Mouse (Mus musculus): ENCODE measurements around the gene 4933428G20Rik. TPM values are rescaled to one million over a fixed set of nuclear protein-coding genes. Genes with fewer than 3 reads are reported as not detected.

4933428G20Rik gene
- polyA plus RNA-seq, 1 experiment from 2014 or later = 1.4 TPM

GRCm38 (mm10) chr11:97469828-97470227 is 30.3 kb downstream of the 4933428G20Rik start:
- WGBS (ENCODE audit: insufficient replicate concordance) = 95% methylated on average over 7 of the region's 7 CpGs
- no peak overlapping the region for H3K9ac ChIP-seq
- peaks cover 100% of the 10 kb centered on the region for H3K36me3 ChIP-seq

GRCm38 (mm10) chr11:97468639-97469287 is 31.4 kb downstream of the 4933428G20Rik start:
- Histone ChIP-seq H3K27me3 (replicated peaks) (no peaks in the 10 kb centered on the region), H3K9me3 (replicated peaks) (no peaks in the 10 kb centered on the region), H3K36me3 (peaks cover 100% of the 10 kb centered on the region), H3K4me2 (no peak overlapping the region), H3K9ac (no peak overlapping the region), H3K4me3 (no peak overlapping the region), H3K4me1 (peaks cover 16% of the 10 kb centered on the region), H3K27ac (peak overlapping the region; percentile 37)
- WGBS (ENCODE audit: insufficient replicate concordance) = 53% methylated on average over 14 of the region's 14 CpGs
- ATAC-seq = peak; percentile 48

More at GRCm38 (mm10) chr11:97469828-97470227, 30.3 kb downstream of the 4933428G20Rik start:
- Histone ChIP-seq H3K9me3 (replicated peaks) (no peaks in the 10 kb centered on the region), H3K27me3 (replicated peaks) (no peaks in the 10 kb centered on the region), H3K4me3 (no peak overlapping the region), H3K4me1 (peaks cover 16% of the 10 kb centered on the region), H3K4me2 (no peak overlapping the region), H3K27ac (no peak overlapping the region)
- no peak for ATAC-seq

GRCm38 (mm10) chr11:97466444-97467160 is 33.5 kb downstream of the 4933428G20Rik start:
- peaks cover 16% of the 10 kb centered on the region for H3K4me1 ChIP-seq
- no peaks in the 10 kb centered on the region for H3K9me3 ChIP-seq (replicated peaks)
- no peaks in the 10 kb centered on the region for H3K27me3 ChIP-seq (replicated peaks)
- WGBS (ENCODE audit: insufficient replicate concordance) = 87% methylated on average over 10 of the region's 10 CpGs
- peaks cover 100% of the 10 kb centered on the region for H3K36me3 ChIP-seq
- H3K4me2 ChIP-seq = no peak overlapping the region
- H3K9ac ChIP-seq = no peak overlapping the region
- no peak overlapping the region for H3K4me3 ChIP-seq
- H3K27ac ChIP-seq = no peak overlapping the region
- ATAC-seq = no peak

GRCm38 (mm10) chr11:97465957-97466356 is 34.2 kb downstream of the 4933428G20Rik start:
- Histone ChIP-seq H3K27me3 (replicated peaks) (no peaks in the 10 kb centered on the region), H3K9ac (no peak overlapping the region), H3K4me1 (peaks cover 16% of the 10 kb centered on the region), H3K9me3 (replicated peaks) (no peaks in the 10 kb centered on the region), H3K4me3 (no peak overlapping the region), H3K4me2 (no peak overlapping the region), H3K36me3 (peaks cover 100% of the 10 kb centered on the region), H3K27ac (no peak overlapping the region)
- WGBS (ENCODE audit: insufficient replicate concordance) = 90% methylated on average over 12 of the region's 12 CpGs
- ATAC-seq = no peak

GRCm38 (mm10) chr11:97463991-97464390 is 36.1 kb downstream of the 4933428G20Rik start:
- Histone ChIP-seq H3K27ac (no peak overlapping the region), H3K4me1 (peaks cover 16% of the 10 kb centered on the region), H3K9ac (no peak overlapping the region), H3K9me3 (replicated peaks) (no peaks in the 10 kb centered on the region), H3K4me3 (no peak overlapping the region), H3K27me3 (replicated peaks) (no peaks in the 10 kb centered on the region), H3K4me2 (no peak overlapping the region), H3K36me3 (peaks cover 100% of the 10 kb centered on the region)
- 93% methylated on average over 4 of the region's 4 CpGs for WGBS (ENCODE audit: insufficient replicate concordance)
- ATAC-seq = no peak

GRCm38 (mm10) chr11:97463166-97463565 is 37.0 kb downstream of the 4933428G20Rik start:
- peaks cover 10% of the 10 kb centered on the region for H3K4me1 ChIP-seq
- no peaks in the 10 kb centered on the region for H3K27me3 ChIP-seq (replicated peaks)
- no peak overlapping the region for H3K4me2 ChIP-seq
- peaks cover 100% of the 10 kb centered on the region for H3K36me3 ChIP-seq
- no peak overlapping the region for H3K27ac ChIP-seq
- no peak for ATAC-seq
- 76% methylated on average over 33 of the region's 33 CpGs for WGBS (ENCODE audit: insufficient replicate concordance)
- H3K9me3 ChIP-seq (replicated peaks) = no peaks in the 10 kb centered on the region
- no peak overlapping the region for H3K4me3 ChIP-seq
- H3K9ac ChIP-seq = no peak overlapping the region

- Histone ChIP-seq H3K36me3 (peaks cover 100% of the 10 kb centered on the region), H3K4me3 (no peak overlapping the region), H3K4me2 (no peak overlapping the region), H3K4me1 (0 out of 2 replicates have a peak, but pooled peaks cover 5% of the 10 kb centered on the region), H3K9ac (no peak overlapping the region), H3K9me3 (replicated peaks) (no peaks in the 10 kb centered on the region), H3K27ac (no peak overlapping the region), H3K27me3 (replicated peaks) (no peaks in the 10 kb centered on the region)
- WGBS (ENCODE audit: insufficient replicate concordance) = 86% methylated on average over 6 of the region's 6 CpGs
- ATAC-seq = no peak
These were observed 37.6 kb downstream of the 4933428G20Rik start for GRCm38 (mm10) chr11:97462538-97462937.

GRCm38 (mm10) chr11:97461307-97461820 is 38.8 kb downstream of the 4933428G20Rik start:
- 0 out of 2 replicates have a peak, but pooled peaks have one; percentile 17 for ATAC-seq
- H3K4me1 ChIP-seq = no peaks in the 10 kb centered on the region
- H3K9ac ChIP-seq = no peak overlapping the region

GRCm38 (mm10) chr11:97457120-97457519 is 43.0 kb downstream of the 4933428G20Rik start:
- Histone ChIP-seq H3K4me3 (no peak overlapping the region), H3K27me3 (replicated peaks) (no peaks in the 10 kb centered on the region), H3K9ac (no peak overlapping the region), H3K4me2 (no peak overlapping the region), H3K27ac (no peak overlapping the region), H3K36me3 (peaks cover 100% of the 10 kb centered on the region), H3K4me1 (peaks cover 22% of the 10 kb centered on the region; the same call in 1 of the 2 replicates), H3K9me3 (replicated peaks) (no peaks in the 10 kb centered on the region)
- no peak for ATAC-seq
- WGBS (ENCODE audit: insufficient replicate concordance) = 80% methylated on average over 4 of the region's 4 CpGs

More at GRCm38 (mm10) chr11:97461307-97461820, 38.8 kb downstream of the 4933428G20Rik start:
- no peaks in the 10 kb centered on the region for H3K9me3 ChIP-seq (replicated peaks)
- H3K4me3 ChIP-seq = no peak overlapping the region
- whole genome bisulfite sequencing (ENCODE audit: insufficient replicate concordance) = 87% methylated on average over 3 of the region's 3 CpGs
- H3K27ac ChIP-seq = no peak overlapping the region
- H3K4me2 ChIP-seq = no peak overlapping the region
- peaks cover 100% of the 10 kb centered on the region for H3K36me3 ChIP-seq
- no peaks in the 10 kb centered on the region for H3K27me3 ChIP-seq (replicated peaks)

GRCm38 (mm10) chr11:97451625-97452024 is 48.5 kb downstream of the 4933428G20Rik start:
- no peak overlapping the region for H3K27ac ChIP-seq
- H3K4me1 ChIP-seq = peaks cover 76% of the 10 kb centered on the region
- no peaks in the 10 kb centered on the region for H3K27me3 ChIP-seq (replicated peaks)
- no peaks in the 10 kb centered on the region for H3K9me3 ChIP-seq (replicated peaks)
- no peak for ATAC-seq
- 95% methylated on average over 15 of the region's 15 CpGs for WGBS (ENCODE audit: insufficient replicate concordance)
- H3K4me2 ChIP-seq = no peak overlapping the region
- no peak overlapping the region for H3K9ac ChIP-seq
- no peak overlapping the region for H3K4me3 ChIP-seq
- H3K36me3 ChIP-seq = peaks cover 100% of the 10 kb centered on the region

- Histone ChIP-seq H3K4me2 (peak overlapping the region; percentile 53), H3K4me3 (peak overlapping the region; percentile 38), H3K36me3 (peaks cover 100% of the 10 kb centered on the region), H3K4me1 (peaks cover 88% of the 10 kb centered on the region), H3K27ac (peak overlapping the region; percentile 99), H3K9ac (peak overlapping the region; percentile 54), H3K9me3 (replicated peaks) (no peaks in the 10 kb centered on the region), H3K27me3 (replicated peaks) (no peaks in the 10 kb centered on the region)
- ATAC-seq = no peak
- 79% methylated on average over 10 of the region's 10 CpGs for WGBS (ENCODE audit: insufficient replicate concordance)
These were observed 49.7 kb downstream of the 4933428G20Rik start for GRCm38 (mm10) chr11:97450305-97450922.

All from liver, embryonic 12.5 days (tissue).